Mouse (Mus musculus): ENCODE results near the gene Heatr1. TPM values are rescaled to one million over a fixed set of nuclear protein-coding genes. Genes with fewer than 3 reads are reported as not detected.
"Not testable (repeated sequence)": the region's sequence is repeated elsewhere in the genome, so short reads cannot be mapped to it uniquely, and the experiment has no call there.

The Heatr1 gene
- polyA plus RNA-seq, 1 experiment from 2014 or later, result 9.8 TPM

DNA sequence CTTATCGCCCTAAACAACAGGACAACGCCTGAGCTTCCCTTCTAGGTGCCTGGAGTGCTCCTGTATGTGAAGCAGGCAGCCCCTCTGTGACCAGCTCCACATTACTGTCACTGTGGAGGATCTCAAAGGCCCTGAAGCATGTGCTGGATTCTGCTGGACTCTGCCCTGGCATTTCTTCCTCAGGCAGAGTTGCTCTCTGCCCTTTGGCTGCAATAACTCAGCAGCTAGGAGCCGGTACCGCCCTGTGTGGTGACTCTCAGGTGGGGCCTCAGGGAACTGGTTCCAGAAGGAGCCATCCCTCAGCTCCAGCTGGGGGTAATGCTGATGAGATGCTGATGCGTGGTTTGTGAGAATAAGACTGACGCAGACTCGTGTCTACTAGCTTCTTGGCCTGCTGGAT, 61.9 kb downstream of the Heatr1 start:
- H3K9ac ChIP-seq (replicated peaks), result no peak overlapping the region
- ATAC-seq (ENCODE audit: low FRiP score), result no peak
- peaks cover 12% of the 10 kb centered on the region for H3K4me1 ChIP-seq
- peaks cover 16% of the 10 kb centered on the region; the same call in 1 of the 2 replicates for H3K36me3 ChIP-seq
- H3K4me3 ChIP-seq (replicated peaks), result no peak overlapping the region
- H3K27me3 ChIP-seq (replicated peaks), result no peaks in the 10 kb centered on the region
- no peaks in the 10 kb centered on the region for H3K9me3 ChIP-seq (replicated peaks)
- H3K27ac ChIP-seq (replicated peaks), result no peak overlapping the region
- no peak overlapping the region for H3K4me2 ChIP-seq
- 82% methylated on average over 7 of the region's 7 CpGs for WGBS

DNA sequence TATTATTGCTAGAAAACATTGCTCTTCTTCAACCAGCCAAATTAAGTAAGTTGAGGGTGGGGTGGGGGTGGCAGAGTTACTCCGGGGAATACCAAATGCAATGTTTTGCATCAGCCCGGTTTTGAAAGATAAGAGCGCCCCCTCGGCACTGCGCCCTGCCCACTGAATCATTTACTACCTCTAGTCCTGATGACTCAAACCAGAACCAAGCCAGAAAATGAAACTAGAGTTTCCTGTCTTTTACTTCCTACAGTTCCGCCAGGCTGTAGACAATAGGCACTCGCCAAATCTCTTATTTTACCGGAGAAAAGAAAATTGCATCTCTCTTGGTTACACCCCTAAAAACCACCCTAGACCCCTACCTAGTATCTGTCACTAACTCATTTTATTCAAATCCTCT, 65.6 kb downstream of the Heatr1 start:
- WGBS, result 8% methylated on average over 8 of the region's 8 CpGs

DNA sequence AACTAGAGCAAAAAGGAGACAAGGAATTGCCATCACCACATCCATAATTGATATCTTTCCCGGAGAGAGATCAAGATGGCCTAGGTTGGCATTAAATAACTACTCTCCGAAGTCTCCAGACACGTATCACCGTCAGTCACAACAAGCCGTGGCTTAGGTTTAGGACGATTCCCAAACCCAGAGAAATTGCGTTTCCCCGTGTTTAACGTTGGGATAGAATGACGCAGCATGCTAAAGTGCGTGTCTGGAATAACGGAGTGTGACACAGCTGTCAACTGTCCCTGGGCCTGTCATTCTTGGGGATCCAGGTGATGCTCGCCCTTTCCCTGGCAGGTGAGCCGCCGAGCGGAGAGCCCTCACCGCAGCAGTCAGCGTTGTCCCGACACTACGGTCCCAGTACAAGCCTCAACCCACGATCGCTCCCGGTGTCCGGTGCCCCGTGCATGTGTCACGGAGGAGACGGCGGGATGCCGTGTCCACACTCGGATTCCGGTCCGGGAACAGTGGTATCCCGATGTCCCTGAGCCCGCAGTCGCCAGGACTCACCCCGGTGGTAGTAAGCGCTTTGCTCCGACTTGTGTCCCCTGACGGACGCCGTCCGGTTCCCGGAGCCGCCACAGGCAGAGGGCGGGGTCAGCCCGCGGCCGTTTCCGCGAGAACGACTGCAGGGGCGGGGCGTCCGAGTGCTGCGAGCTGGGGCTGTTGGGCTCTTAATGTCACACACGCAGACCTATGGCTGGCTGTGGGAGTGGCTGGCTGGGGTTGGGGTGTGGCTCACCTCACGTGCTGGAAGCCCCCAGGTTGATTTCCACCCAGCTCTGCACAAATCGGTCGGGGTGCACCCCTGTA, 66.3 kb downstream of the Heatr1 start:
- peak; percentile 96 for ATAC-seq (ENCODE audit: low FRiP score)
- Histone ChIP-seq H3K9me3 (replicated peaks) (no peaks in the 10 kb centered on the region), H3K27ac (replicated peaks) (peak overlapping the region; percentile 70), H3K9ac (replicated peaks) (peak overlapping the region; percentile 59), H3K27me3 (replicated peaks) (no peaks in the 10 kb centered on the region), H3K4me1 (peaks cover 17% of the 10 kb centered on the region), H3K36me3 (peaks cover under 1% of the 10 kb centered on the region; the same call in 1 of the 2 replicates), H3K4me2 (peak overlapping the region; percentile 84), H3K4me3 (replicated peaks) (peak overlapping the region; percentile 55)
- under 1% methylated on average over 59 of the region's 59 CpGs for WGBS

More for the DNA sequence above, 65.6 kb downstream of the Heatr1 start:
- no peaks in the 10 kb centered on the region for H3K27me3 ChIP-seq (replicated peaks)
- H3K4me1 ChIP-seq, result peaks cover 17% of the 10 kb centered on the region
- H3K36me3 ChIP-seq, result peaks cover 7% of the 10 kb centered on the region; the same call in 1 of the 2 replicates
- H3K4me2 ChIP-seq, result peak overlapping the region; percentile 84
- no peaks in the 10 kb centered on the region for H3K9me3 ChIP-seq (replicated peaks)
- H3K27ac ChIP-seq (replicated peaks), result peak overlapping the region; percentile 70
- H3K4me3 ChIP-seq (replicated peaks), result peak overlapping the region; percentile 55
- peak; percentile 15; the same call in 1 of the 2 replicates for ATAC-seq (ENCODE audit: low FRiP score)
- peak overlapping the region; percentile 59 for H3K9ac ChIP-seq (replicated peaks)

GRCm38 (mm10) chr13:12461730-12462119, 66.9 kb downstream of the Heatr1 start:
- Histone ChIP-seq H3K4me3 (replicated peaks) (peak overlapping the region; percentile 55), H3K9me3 (replicated peaks) (no peaks in the 10 kb centered on the region), H3K27ac (replicated peaks) (peak overlapping the region; percentile 70), H3K4me2 (peak overlapping the region; percentile 84), H3K4me1 (peaks cover 17% of the 10 kb centered on the region), H3K27me3 (replicated peaks) (no peaks in the 10 kb centered on the region), H3K36me3 (no peaks in the 10 kb centered on the region; the same call in 1 of the 2 replicates), H3K9ac (replicated peaks) (peak overlapping the region; percentile 59)
- ATAC-seq (ENCODE audit: low FRiP score), result peak; percentile 56
- whole genome bisulfite sequencing, result 4% methylated on average over 7 of the region's 7 CpGs

DNA sequence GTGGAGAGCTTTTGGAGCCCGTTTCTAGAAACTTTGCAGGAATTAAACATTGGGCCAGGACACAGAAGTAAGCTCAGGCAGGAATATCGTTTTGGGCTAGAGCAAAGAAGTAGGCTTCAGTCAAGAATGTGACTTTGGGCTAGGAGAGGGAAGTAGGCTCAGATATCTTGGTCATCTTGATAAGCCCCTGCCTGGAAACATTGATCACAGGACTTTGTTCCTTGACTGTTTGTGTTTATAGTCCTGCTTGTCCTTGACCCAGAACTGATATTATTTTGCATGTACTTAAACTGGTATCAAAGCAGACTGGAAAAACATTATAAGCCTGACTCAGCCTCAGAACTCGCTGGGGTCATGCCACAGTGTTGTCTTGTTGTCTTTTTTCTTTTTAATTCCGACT, 67.8 kb downstream of the Heatr1 start:
- peaks cover 17% of the 10 kb centered on the region for H3K4me1 ChIP-seq
- ATAC-seq (ENCODE audit: low FRiP score), result no peak
- H3K9me3 ChIP-seq (replicated peaks), result no peaks in the 10 kb centered on the region
- H3K27ac ChIP-seq (replicated peaks), result no peak overlapping the region
- H3K9ac ChIP-seq (replicated peaks), result no peak overlapping the region
- H3K27me3 ChIP-seq (replicated peaks), result no peaks in the 10 kb centered on the region
- no peaks in the 10 kb centered on the region for H3K36me3 ChIP-seq
- H3K4me3 ChIP-seq (replicated peaks), result no peak overlapping the region
- WGBS, result 79% methylated on average over 4 of the region's 4 CpGs
- H3K4me2 ChIP-seq, result no peak overlapping the region

DNA sequence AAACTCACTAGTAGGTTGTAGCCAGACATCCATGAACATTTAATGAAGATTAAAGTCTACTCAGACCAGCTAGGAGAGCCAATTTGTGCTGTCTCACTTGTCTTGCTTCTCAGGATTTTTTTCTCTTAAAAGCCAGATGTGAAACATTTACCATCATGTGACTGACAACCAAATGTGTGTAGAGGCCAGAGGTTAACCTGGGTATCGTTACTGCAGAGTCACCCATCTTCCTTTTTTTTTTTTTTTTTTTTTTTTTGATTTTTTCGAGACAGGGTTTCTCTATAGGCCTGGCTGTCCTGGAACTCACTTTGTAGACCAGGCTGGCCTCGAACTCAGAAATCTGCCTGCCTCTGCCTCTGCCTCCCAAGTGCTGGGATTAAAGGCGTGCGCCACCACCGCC, 69.3 kb downstream of the Heatr1 start:
- not testable (repeated sequence) for H3K9ac ChIP-seq (replicated peaks); ATAC-seq (ENCODE audit: low FRiP score)

GRCm38 (mm10) chr13:12464844-12465243, 70.0 kb downstream of the Heatr1 start, which contains the start of gene Lgals8:
Lgals8 (minus strand) TSS chr13:12464944.
- H3K27me3 ChIP-seq (replicated peaks), result no peaks in the 10 kb centered on the region
- H3K9me3 ChIP-seq (replicated peaks), result no peaks in the 10 kb centered on the region
- no peak within 1 kb of the TSS for H3K27ac ChIP-seq (replicated peaks)
- H3K4me1 ChIP-seq, result peaks cover 12% of the 10 kb centered on the region
- H3K4me2 ChIP-seq, result no peak within 1 kb of the TSS
- no peak within 1 kb of the TSS for H3K4me3 ChIP-seq (replicated peaks)
- WGBS, result 90% methylated on average over 1 of the region's 1 CpGs
- H3K9ac ChIP-seq (replicated peaks), result no peak within 1 kb of the TSS
- no peak for ATAC-seq (ENCODE audit: low FRiP score)
- no peaks in the 10 kb centered on the region for H3K36me3 ChIP-seq

More for the DNA sequence above, 69.3 kb downstream of the Heatr1 start:
- H3K4me1 ChIP-seq, result peaks cover 17% of the 10 kb centered on the region
- 85% methylated on average over 6 of the region's 6 CpGs for WGBS
- not testable (repeated sequence) for H3K9me3 ChIP-seq (replicated peaks); H3K4me3 ChIP-seq (replicated peaks); H3K36me3 ChIP-seq; H3K27me3 ChIP-seq (replicated peaks); H3K4me2 ChIP-seq; H3K27ac ChIP-seq (replicated peaks)

GRCm38 (mm10) chr13:12468488-12468887, 73.7 kb downstream of the Heatr1 start:
- no peak overlapping the region for H3K4me2 ChIP-seq
- H3K9me3 ChIP-seq (replicated peaks), result no peaks in the 10 kb centered on the region
- no peak overlapping the region for H3K27ac ChIP-seq (replicated peaks)
- ATAC-seq (ENCODE audit: low FRiP score), result no peak
- H3K4me3 ChIP-seq (replicated peaks), result no peak overlapping the region
- H3K27me3 ChIP-seq (replicated peaks), result no peaks in the 10 kb centered on the region
- WGBS, result 81% methylated on average over 1 of the region's 1 CpGs
- no peaks in the 10 kb centered on the region for H3K36me3 ChIP-seq
- H3K9ac ChIP-seq (replicated peaks), result no peak overlapping the region
- no peaks in the 10 kb centered on the region for H3K4me1 ChIP-seq

- Histone ChIP-seq H3K27ac (replicated peaks) (no peak overlapping the region), H3K9ac (replicated peaks) (no peak overlapping the region), H3K9me3 (replicated peaks) (no peaks in the 10 kb centered on the region), H3K4me2 (no peak overlapping the region), H3K27me3 (replicated peaks) (no peaks in the 10 kb centered on the region), H3K36me3 (no peaks in the 10 kb centered on the region), H3K4me3 (replicated peaks) (no peak overlapping the region), H3K4me1 (no peaks in the 10 kb centered on the region)
- ATAC-seq (ENCODE audit: low FRiP score), result peak; percentile 88
- 37% methylated on average over 8 of the region's 8 CpGs for WGBS
Observed at GRCm38 (mm10) chr13:12473724-12474378, 79.0 kb downstream of the Heatr1 start.

DNA sequence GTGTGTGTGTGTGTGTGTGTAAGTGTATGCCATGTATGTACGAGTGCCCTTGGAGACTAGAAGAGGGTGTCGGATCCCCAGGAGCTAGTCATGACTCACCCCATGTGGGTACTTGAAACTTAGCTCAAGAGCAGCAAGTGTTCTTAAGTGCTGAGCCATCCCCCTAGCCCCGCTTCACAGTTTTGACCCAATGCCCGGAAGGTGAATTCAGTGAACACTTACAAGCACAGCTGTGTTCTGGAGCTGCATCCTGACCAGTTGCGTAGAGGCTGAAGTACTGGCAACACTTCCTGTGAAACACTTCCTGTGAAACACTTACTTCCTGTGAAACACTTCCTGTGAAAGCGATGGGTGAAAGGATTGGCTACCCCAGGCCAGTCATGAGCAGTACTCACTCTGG, 80.4 kb downstream of the Heatr1 start:
- H3K4me3 ChIP-seq (replicated peaks), result no peak overlapping the region
- H3K27me3 ChIP-seq (replicated peaks), result no peaks in the 10 kb centered on the region
- H3K4me1 ChIP-seq, result no peaks in the 10 kb centered on the region
- no peaks in the 10 kb centered on the region for H3K9me3 ChIP-seq (replicated peaks)
- no peak for ATAC-seq (ENCODE audit: low FRiP score)
- 96% methylated on average over 6 of the region's 6 CpGs for WGBS
- no peaks in the 10 kb centered on the region for H3K36me3 ChIP-seq
- no peak overlapping the region for H3K27ac ChIP-seq (replicated peaks)
- no peak overlapping the region for H3K4me2 ChIP-seq
- no peak overlapping the region for H3K9ac ChIP-seq (replicated peaks)

GRCm38 (mm10) chr13:12476886-12477285, 82.1 kb downstream of the Heatr1 start:
- no peaks in the 10 kb centered on the region for H3K36me3 ChIP-seq
- H3K4me1 ChIP-seq, result no peaks in the 10 kb centered on the region
- H3K9ac ChIP-seq (replicated peaks), result no peak overlapping the region
- H3K27ac ChIP-seq (replicated peaks), result no peak overlapping the region
- ATAC-seq (ENCODE audit: low FRiP score), result no peak
- WGBS, result 86% methylated on average over 4 of the region's 4 CpGs
- H3K27me3 ChIP-seq (replicated peaks), result no peaks in the 10 kb centered on the region
- H3K4me3 ChIP-seq (replicated peaks), result no peak overlapping the region
- no peak overlapping the region for H3K4me2 ChIP-seq
- H3K9me3 ChIP-seq (replicated peaks), result no peaks in the 10 kb centered on the region

DNA sequence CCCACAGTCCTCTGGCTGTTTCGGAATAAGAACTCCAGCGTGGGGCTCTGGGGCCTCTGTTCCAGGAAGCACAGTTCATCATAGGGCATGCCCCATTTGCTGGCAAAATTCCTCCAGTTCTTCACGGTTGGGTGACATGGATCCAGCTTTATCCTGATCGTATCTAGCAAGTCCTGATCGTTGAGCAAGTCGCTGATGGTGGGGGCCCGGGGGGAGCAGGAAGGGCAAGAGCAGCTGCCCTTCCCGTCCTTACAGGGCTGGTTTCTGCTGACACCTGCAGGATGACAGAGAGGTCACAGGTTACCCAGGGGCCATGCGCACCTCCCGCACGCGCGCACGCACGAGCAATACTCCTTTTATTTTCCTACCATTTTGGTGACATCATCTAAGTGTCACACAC, 83.5 kb downstream of the Heatr1 start:
- WGBS, result 84% methylated on average over 15 of the region's 15 CpGs
- H3K4me3 ChIP-seq (replicated peaks), result no peak overlapping the region
- no peak overlapping the region for H3K27ac ChIP-seq (replicated peaks)
- no peaks in the 10 kb centered on the region for H3K36me3 ChIP-seq
- no peak overlapping the region for H3K4me2 ChIP-seq
- no peaks in the 10 kb centered on the region for H3K27me3 ChIP-seq (replicated peaks)
- no peaks in the 10 kb centered on the region for H3K4me1 ChIP-seq
- no peak overlapping the region for H3K9ac ChIP-seq (replicated peaks)
- ATAC-seq (ENCODE audit: low FRiP score), result no peak
- H3K9me3 ChIP-seq (replicated peaks), result no peaks in the 10 kb centered on the region

All from neural tube, embryonic 15.5 days (tissue).